Mouse (Mus musculus) CD4-positive, CD25-positive, alpha-beta regulatory T cell, adult 2 months (primary cell): ENCODE measurements around the gene Pfdn6.
"Not testable (repeated sequence)": the region's sequence is repeated elsewhere in the genome, so short reads cannot be mapped to it uniquely, and the experiment has no call there.

Experiments used
- DNase-seq: peaks from one replicate; pipeline ENCODE4 v3.0.0-alpha.2; 2012; ENCODE audit warnings: low read depth, low spot score

Gene Pfdn6

DNA sequence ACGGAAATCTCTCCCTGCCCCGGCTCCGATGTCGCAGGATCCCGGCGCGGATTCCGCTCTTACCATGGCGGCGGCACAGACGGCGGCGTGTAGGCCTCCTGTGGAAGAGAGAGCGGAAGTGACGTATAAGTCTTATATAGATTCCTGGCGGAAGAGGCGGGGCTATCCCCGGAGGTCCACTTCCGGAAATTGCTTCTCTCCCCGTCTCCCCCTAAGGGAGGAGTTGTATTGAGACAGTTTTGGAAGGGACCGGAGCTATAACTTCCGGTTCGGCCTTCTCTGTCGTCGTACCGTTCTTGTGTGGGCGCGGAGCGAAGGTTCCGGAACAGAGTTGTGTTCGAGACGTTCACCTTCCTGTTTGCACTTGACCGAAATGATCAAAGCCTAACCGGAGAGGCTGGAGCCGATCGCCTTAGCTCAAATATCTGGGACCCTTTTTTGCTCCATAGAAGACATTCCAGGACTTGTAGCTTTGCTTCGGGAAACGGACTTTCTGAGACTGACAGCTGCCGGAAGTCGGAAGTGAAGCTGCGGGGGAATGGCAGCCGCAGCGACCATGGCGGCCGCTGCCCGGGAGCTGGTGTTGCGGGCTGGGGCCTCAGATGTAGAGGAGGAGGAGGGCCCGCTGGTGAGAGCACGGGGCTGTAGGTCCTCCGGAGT lies 15.5 kb upstream of the Pfdn6 start, which contains the start of the genes Vps52 and Rps18:
Gene Vps52 (plus strand): TSS at position 258 of the 660 bp plus-strand sequence.
Gene Rps18 (minus strand): TSS at position 447 of the 660 bp plus-strand sequence.
- peak; percentile 97 for DNase-seq

DNA sequence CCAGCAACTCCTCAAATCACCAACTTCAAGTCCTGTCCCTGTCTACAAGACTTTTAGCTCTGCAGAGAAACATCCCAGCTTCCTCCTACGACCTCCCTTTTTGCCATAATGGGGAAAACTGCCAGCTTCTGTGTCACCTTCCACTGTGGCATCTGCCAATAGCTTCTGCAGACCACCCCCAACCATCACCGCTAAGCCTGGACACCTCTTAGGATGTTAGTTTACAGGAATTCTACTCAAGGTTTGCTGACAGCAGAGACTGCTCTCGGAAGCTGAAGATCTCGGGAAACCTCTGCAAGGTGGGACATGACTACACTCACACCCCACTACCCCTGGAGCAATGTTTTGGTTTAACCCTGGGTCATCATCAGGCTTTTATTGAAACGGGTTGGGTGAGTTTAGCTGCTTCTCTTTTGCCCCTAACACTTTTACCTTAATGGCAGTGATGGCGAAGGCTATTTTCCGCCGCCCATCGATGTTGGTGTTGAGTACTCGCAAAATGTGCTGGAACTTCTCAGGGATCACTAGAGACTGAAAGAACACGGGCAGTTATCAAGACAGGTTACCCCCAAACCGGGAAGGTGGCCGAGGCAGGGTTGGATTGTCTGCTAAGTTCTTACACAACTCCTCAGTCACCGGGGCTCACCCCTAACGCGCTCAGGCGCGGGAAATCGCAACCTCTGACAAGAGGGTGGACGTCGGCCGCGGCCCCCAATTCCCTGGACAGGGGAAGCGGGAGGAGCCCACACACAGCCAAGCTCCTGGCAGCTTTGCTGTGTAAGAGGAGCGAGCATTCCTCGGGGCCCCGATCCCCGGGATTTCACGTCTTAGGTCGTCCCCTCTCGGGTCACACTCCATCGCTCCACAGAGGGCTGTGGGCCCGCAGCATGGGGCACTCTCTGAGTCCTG lies 14.8 kb upstream of the Pfdn6 start:
- no peak for DNase-seq

DNA sequence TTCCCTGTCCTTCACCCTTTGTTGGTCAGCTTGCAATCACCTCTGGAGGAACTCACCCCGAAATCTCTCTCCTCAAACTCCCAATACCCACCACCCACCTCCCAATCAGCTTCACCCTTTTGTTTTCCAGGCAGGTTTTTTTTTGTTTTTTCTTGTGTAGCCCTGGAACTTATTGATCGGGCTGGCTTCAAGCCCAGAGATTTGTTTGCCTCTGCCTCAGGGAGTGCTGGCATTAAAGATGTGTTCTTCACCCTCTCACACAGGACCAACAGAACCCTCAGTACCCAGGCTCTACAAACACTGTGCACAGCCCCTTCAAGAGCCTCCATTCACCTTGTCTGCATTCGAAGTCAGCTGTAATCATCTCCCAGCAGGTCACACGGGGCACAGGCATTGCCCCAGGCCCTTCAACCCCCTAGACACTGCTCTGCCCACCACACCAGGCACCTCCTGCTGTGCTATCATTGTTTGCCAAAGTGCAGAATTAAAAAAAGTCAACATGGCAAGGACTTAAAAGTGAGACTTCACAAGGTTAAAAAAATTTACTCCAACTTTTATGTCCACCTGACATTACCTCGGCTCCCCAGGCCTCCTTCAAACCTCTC lies 13.9 kb upstream of the Pfdn6 start:
- no peak for DNase-seq

DNA sequence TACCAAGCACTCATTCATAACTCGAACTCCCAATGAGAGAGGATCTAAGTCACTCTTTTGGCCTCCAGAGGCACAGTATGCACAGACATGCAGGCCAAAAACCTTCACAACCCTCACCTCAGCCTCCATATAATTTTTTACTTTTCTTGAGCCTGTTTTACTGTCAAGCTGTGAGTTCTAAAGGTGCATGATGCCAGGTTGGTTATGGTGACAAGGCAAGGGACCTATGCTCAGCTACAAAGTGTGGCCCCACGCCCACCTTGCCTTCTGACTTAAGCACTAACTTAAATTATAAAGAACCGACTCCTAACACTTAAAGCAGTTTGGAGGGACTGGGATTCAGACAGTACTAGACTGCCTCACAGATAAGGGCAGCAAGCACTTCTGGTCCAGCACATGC lies 13.2 kb upstream of the Pfdn6 start:
- DNase-seq: no peak

DNA sequence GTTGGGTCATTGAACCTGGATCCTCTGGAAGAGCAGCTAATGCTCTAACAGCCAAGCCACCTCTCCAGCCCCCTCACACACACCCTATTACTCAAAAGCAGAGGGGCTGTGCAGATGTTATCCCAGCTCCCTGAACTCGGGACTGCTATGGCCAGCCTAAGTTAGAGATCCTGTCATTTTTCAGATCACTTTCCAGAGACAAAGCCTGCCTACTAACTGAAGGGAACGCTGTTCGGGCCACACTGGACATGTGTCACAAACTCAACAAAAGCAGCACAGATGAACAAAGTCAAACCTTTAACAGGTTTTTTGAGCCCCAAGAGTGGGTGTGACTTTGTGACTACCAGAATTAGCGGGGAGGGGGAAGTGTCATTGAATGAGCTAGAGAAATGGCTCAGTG lies 12.7 kb upstream of the Pfdn6 start:
- DNase-seq: no peak

DNA sequence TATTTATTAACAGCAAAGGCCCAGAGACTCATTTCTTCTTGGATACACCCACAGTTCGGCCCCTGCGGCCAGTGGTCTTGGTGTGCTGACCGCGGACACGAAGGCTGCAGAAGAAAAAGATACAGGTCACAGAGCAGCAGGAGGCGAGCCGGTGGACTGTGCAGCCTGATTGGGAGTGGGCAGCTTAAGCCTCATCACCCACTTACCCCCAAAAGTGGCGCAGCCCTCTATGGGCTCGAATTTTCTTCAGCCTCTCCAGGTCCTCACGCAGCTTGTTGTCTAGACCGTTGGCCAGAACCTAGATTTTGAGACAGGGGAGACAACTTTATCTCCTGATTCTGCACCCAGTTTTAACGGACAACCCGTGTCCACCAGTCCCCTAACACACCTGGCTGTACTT lies 11.9 kb upstream of the Pfdn6 start:
- DNase-seq: not testable (repeated sequence)

DNA sequence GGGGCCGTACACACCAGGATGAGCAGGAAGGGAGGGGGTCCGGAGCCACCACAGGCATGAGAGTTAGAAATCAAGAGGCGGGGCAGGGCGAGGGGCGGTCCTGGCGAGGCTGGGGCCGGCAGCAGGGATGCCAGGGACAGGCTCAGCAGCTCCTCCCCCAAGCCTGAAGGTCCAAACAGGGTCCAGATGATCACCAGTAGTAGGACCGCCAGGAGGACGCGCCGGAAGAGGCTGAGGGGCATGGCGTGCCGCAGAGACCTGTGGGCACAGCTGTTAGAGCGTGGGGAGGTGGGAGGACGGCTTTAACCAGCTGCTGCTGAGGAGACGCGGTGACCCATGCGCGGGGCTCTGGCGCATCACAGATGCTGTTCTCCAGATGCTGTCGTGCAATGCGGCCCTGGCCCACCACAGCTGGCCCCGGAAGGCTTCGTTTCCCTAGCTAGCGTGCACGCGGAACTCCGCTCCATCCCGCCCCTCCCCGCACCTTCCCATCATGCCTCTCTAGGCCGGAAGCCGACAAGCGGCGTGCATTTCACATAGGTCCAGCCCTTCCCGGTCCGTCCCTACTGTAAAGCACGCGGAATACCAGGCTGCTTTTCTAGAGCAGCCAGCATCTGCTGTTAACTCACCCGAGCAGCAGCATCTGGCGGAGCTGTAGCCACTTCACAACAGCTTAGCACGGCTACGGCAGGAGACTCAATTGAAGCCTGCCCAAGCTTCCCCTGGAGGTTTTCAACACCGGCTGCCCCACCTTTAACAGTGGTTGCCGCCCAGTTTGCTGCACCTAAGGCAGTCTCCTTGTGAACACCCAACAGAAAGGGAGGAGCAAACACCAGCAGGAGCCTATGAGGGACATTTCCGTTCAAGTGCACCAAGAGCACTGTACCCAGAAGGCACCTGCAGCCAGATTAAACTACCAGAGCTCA lies 11.1 kb upstream of the Pfdn6 start, which contains the start of gene B3galt4:
Gene B3galt4 (minus strand): TSS at position 468 of the 926 bp plus-strand sequence.
- DNase-seq: peak; percentile 87

DNA sequence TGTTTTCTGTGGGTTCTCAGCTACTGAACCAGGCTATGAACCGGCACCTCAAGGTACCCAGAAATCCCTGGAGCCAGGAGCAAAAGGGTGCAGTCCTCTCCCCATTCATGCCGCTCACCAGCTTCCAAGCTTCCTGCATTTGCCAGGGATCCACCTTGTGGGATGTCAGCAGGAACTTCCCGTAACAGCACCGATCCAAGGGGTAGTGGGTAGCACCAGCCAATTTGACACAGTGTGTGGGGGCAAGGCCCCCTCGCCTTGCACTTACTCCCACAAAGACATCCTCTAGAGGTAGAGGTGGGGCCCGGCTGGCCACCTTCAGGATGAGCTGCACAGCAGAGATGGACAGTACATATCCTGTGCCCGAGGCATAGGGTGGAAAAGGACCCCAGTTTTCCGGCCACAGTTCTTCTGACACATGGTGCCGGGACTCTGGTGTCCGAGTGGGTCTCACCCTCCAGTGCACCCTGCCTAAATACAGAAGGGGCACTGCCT lies 10.0 kb upstream of the Pfdn6 start:
- DNase-seq: no peak

DNA sequence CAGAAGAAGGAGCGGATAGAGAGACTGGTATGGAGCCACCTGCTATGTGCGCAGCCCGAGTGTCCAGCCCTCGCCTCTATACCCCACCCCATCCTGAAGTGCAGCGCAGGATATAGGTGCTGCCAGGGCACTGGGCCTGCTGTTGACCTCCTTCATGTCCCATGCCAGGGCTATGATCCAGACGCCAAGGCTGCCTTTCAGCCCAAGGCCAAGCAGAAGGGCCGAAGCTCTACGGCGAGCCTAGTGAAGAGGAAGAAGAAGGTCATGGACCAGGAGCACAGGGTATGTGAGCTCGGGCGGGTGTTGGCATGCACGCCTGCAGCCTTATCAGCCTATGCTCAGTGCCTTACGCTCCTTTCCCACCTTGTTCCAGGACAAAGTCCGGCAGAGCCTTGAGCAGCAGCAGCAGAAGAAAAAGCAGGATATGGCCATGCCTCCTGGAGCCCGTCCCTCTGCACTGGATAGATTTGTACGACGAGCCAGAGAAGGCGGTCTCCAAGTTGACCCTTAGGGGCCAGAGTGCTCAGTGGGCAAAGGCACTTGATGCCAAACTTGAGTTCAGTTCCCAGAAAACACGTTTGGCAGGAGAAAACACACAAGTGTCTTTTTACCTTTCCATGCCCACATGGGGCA lies 8.9 kb upstream of the Pfdn6 start:
- DNase-seq: no peak

DNA sequence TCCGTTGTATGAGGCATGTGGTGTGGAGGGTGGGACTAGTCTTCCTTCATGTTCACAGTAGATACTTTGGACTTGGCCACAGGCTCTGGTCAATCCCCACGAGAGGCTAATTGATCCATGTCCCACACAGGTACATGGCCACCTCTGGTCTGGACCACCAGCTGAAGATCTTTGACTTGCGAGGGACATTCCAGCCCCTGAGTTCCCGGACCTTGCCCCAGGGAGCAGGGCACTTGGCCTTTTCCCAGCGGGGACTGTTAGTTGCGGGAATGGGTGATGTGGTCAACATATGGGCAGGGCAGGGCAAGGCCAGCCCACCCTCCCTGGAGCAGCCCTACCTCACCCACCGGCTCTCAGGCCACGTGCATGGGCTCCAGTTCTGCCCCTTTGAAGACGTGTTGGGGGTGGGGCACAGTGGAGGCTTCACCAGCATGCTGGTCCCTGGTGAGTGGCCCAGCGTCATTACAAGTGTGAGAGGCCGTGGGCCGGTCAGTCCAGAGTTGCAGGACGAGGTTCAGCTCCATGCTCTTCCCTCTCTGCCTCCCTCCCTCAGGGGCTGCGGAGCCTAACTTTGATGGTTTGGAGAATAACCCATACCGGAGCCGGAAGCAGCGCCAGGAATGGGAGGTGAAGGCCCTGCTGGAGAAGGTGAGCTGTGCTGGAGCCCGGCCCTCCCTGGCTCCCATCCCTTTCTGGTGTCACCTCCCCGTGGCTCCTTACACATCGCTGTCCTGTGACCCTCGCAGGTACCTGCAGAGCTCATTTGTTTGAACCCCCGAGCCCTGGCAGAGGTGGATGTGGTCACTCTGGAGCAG lies 8.2 kb upstream of the Pfdn6 start:
- no peak for DNase-seq

DNA sequence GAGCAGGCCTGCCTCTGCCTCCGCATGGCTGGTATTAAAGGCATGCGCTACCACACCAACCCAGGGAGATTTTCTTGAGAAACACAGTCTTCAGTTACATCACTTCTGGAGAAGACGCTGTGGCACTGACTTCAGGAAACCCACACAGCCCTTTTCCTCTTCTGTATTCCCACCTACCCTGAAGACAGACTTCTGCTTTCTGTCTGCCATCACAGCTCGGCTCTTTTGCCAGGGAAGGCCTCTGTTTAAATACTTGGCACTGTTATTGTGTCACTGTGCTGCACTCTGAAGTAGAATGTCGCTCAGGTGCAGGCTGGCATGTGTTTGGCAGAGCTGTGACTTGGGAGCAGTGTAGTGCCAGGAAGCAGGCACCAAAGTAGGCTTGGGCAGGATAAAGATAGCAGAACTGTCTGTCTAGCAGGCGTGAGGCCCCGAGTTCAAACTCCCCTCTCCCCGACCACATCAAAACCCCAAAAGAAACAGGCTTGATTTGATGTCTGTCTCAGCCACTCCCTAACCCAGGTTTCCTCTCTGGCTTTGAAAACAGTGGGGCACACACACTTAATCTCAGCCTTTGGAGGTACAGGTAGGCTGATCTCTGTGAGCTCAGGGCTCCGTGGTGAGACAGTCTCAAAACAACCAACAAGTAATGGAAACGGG lies 7.4 kb upstream of the Pfdn6 start:
- DNase-seq: peak; percentile 75

DNA sequence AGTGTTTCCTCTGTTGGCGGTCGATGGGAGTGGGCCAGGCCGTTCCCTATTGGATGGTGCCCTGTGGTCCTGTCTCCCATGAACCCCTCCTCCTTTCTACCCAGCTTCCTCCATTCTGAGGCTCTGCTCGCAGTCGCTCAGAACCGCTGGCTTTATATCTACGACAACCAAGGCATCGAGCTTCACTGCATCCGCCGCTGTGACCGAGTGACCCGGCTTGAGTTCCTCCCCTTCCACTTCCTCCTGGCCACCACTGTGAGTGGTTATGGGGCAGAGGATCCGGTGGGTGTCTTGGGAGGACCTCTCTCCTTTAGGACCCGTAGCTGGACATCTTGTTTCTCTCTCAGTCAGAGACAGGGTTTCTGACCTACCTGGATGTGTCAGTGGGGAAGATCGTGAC lies 3.3 kb upstream of the Pfdn6 start:
- no peak for DNase-seq

DNA sequence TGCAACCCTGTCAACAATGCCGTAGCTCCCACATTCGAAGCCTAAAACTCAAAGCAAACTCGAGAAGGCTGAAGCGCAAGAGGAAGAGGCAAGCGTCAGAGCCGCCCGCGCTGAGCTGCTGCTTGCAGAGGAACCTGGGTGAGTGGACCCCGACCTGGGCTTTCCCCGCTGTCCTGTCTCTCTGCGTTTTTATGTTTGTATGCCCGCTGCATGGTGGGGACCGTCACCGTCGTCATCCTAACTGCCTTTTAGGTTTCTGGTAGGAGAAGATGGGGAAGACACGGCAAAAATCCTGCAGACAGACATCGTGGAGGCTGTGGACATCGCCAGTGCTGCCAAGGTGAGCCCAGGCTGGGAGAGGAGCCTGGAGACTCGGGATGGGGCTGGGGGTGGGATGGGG lies 1.2 kb upstream of the Pfdn6 start:
- DNase-seq: no peak

DNA sequence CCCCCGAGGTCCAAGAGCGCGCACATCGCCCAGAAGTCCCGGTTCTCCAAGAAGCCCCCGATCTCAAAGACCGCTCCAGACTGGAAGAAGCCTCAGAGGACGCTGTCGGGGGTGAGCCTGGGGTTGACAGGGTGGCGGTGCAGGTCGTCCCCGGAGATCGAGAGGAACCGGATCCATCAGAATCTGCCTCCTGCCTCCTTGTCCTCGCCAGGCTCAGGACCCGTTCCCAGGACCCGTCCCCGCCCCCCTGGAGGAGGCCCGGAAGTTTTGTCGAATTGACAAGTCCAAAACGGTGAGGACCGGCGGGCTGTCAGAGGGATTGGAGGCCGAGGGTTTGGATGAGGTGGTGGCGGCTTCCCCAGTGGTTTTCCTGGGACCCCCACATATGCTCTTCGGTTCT lies 838 bp upstream of the Pfdn6 start:
- DNase-seq: peak; percentile 31

DNA sequence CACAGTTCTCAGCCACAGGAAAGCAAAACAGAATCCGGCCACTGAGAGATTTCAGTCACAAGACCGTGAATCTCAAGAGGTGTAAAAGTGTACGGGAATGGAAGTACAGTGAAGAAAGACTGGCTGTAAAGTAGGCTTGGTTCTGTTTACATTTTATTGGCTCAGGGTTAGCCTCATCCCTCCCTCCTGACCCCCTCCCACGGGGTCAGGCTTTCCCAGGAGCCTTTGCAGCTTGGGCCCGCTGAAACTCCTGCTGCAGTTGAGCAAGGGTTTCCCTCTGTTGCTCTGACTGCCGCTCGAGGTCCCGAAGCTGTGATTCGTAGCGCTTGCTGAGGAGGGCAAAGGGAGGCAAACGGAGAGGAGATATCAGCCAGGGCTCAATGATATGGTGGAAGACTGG lies 1.4 kb downstream of the Pfdn6 start:
- DNase-seq: no peak

DNA sequence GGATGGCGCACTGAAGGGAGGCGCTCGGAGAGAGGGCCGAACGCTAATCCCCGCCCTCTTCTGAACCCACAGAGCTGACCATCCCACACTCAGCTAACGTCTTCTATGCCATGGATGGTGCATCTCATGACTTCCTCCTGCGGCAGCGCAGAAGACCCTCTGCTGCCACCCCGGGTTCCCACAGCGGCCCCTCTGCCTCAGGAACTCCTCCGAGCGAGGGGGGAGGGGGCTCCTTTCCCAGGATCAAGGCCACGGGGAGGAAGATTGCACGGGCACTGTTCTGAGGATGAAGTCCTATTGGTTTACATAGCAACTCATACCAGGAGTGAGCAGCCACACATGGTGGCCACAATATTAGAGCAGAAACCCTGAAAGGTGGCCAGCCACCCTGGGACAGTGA lies 3.1 kb downstream of the Pfdn6 start:
- DNase-seq: no peak

DNA sequence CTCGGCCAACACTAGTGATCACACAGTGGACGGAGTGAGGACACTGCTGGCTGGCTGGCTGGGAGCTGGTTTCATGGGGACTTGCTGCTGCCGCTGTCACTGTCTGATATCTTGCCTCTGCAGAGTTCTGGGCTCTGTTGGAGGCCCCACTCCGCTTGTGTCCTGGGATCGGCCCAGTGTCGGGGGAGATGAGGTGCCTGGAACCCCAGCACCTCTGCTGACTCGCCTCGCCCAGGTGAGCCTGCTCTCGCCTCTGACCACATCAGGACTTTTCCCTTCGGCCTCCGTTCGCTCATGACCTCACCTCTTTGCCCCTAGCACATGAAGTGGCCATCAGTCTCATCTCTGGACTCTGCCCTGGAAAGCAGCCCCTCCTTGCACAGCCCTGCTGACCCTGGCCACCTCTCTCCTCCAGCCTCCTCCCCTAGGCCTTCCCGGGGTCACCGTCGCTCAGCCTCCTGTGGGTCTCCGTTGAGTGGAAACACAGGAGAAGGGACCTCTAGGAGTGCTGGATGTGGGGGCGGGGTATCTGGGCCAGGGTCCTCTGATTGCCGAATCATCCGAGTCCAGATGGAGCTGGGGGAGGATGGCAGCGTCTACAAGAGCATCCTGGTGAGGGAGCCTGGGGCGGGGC lies 4.6 kb downstream of the Pfdn6 start:
- no peak for DNase-seq

DNA sequence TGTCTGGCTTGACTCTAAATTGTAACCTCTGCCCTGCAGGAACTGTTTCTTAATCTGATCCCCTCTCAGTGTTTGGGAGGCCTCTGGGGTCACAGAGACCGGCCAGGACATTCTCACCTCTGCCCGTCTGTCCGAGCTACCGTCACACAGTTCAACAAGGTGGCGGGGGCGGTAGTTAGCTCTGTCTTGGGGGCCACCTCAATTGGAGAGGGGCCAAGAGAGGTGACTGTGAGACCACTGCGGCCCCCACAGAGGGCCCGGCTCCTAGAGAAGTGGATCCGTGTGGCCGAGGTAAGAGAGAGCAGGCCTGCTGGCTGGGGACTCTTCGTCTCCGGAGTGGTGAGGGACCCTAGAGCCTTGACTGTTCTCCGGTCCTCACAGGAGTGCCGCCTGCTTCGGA lies 7.2 kb downstream of the Pfdn6 start:
- DNase-seq: no peak

DNA sequence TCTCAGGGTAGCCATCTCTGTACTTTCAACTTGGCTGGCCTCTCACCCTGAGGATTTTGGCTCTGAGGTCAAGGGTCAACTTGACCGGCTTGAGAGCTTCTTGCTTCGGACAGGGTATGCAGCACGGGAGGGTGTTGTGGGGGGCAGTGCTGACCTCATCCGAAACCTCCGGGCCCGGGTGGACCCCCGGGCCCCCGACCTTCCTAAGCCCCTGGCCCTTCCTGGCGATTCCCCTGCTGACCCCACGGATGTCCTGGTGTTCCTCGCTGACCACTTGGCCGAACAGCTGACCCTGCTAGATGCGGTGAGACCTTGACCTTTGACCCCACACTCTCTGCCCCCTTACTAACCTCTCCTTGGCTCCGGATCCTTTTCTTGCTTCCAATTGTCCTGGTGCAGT lies 7.7 kb downstream of the Pfdn6 start:
- DNase-seq: no peak
